Mouse (Mus musculus) limb, embryonic 13.5 days (tissue): Measurements from ENCODE around the gene Cyp2r1. TPM values are rescaled to one million over a fixed set of nuclear protein-coding genes. Genes with fewer than 3 reads are reported as not detected.
"Not testable (repeated sequence)": the region's sequence is repeated elsewhere in the genome, so short reads cannot be mapped to it uniquely, and the experiment has no call there.

ENCODE experiments used
- ATAC-seq: fragments of 200-750 bp; cut with Nextera tagmentation; 2 replicates; pipeline ENCODE4 v1.8.0; 2017; ENCODE audit warnings: low read depth, moderate number of reproducible peaks, moderate TSS enrichment; ENCODE audit not compliant: low FRiP score
- H3K27ac ChIP-seq: fragments of 300-500 bp; sonication (generic); 2 replicates; pipeline ENCODE4 v1.5.1; 2015; ENCODE audit warnings: inconsistent platforms, mild to moderate bottlenecking, moderate library complexity
- H3K27me3 ChIP-seq: fragments of 300-500 bp; sonication (generic); 2 replicates; pipeline ENCODE4 v1.6.1; 2015; ENCODE audit warnings: mild to moderate bottlenecking, inconsistent platforms
- H3K36me3 ChIP-seq: fragments of 300-500 bp; sonication (generic); 2 replicates; pipeline ENCODE4 v1.6.1; 2015; ENCODE audit warnings: inconsistent platforms, mild to moderate bottlenecking, moderate library complexity
- H3K4me1 ChIP-seq: fragments of 300-500 bp; sonication (generic); 2 replicates; pipeline ENCODE4 v1.6.1; 2015; ENCODE audit warnings: inconsistent platforms
- H3K4me2 ChIP-seq: fragments of 300-500 bp; sonication (generic); replicated peaks from 2 replicates; pipeline ENCODE4 v1.6.1; 2015; ENCODE audit warnings: inconsistent platforms, mild to moderate bottlenecking, moderate library complexity
- H3K4me3 ChIP-seq: fragments of 300-500 bp; sonication (generic); 2 replicates; pipeline ENCODE4 v1.5.1; 2015; ENCODE audit warnings: moderate library complexity, mild to moderate bottlenecking, inconsistent platforms
- H3K9ac ChIP-seq: fragments of 300-500 bp; sonication (generic); 2 replicates; pipeline ENCODE4 v1.6.1; 2015; ENCODE audit warnings: mild to moderate bottlenecking, inconsistent platforms
- H3K9me3 ChIP-seq: fragments of 300-500 bp; sonication (generic); 2 replicates; pipeline ENCODE4 v1.6.1; 2016; ENCODE audit warnings: inconsistent platforms
- WGBS: fragments of 180-500 bp; shearing (Covaris S2); methylation state at CpG from one replicate; pipeline ENCODE4 v1.1.7; 2015; 5-methylcytosine and 5-hydroxymethylcytosine counted together
- polyA plus RNA-seq: library from polyadenylated mRNA; unstranded; fragments of >200 nt; fragmentation: Nextera tagmentation; extraction: Ambion mirVana; gene quantifications from 2 replicates; pipeline ENCODE4 v1.2.1, GENCODE M21; 2015

Cyp2r1 gene
- polyA plus RNA-seq, result 2.0 and 2.4 TPM in 2 replicates

GRCm38 (mm10) chr7:114562531-114563241, at the start of gene Cyp2r1:
Gene Cyp2r1, minus strand, starts transcription at chr7:114562972.
- 2% methylated on average over 56 of the region's 56 CpGs for whole genome bisulfite sequencing
- H3K4me2 ChIP-seq, result peak within 1 kb of the TSS; percentile 70
- peak within 1 kb of the TSS; percentile 87 for H3K27ac ChIP-seq
- peak; percentile 100 for ATAC-seq
- H3K4me3 ChIP-seq, result peak within 1 kb of the TSS; percentile 57
- peak within 1 kb of the TSS; percentile 67 for H3K9ac ChIP-seq
- H3K27me3 ChIP-seq, result no peaks in the 10 kb centered on the region
- no peaks in the 10 kb centered on the region for H3K4me1 ChIP-seq
- H3K36me3 ChIP-seq, result no peaks in the 10 kb centered on the region
- H3K9me3 ChIP-seq, result no peaks in the 10 kb centered on the region

GRCm38 (mm10) chr7:114594391-114594790, 31.6 kb upstream of the Cyp2r1 start:
- H3K9ac ChIP-seq, ATAC-seq, H3K36me3 ChIP-seq, H3K4me2 ChIP-seq, H3K4me3 ChIP-seq, H3K27me3 ChIP-seq, H3K27ac ChIP-seq, H3K9me3 ChIP-seq, H3K4me1 ChIP-seq: not testable (repeated sequence)
- WGBS, result 92% methylated on average over 8 of the region's 8 CpGs

GRCm38 (mm10) chr7:114582441-114582840, 19.7 kb upstream of the Cyp2r1 start:
- Histone ChIP-seq H3K4me1 (no peaks in the 10 kb centered on the region), H3K9ac (no peak overlapping the region), H3K9me3 (no peaks in the 10 kb centered on the region), H3K36me3 (no peaks in the 10 kb centered on the region), H3K27me3 (no peaks in the 10 kb centered on the region), H3K4me2 (no peak overlapping the region), H3K4me3 (no peak overlapping the region), H3K27ac (no peak overlapping the region)
- no peak for ATAC-seq
- 63% methylated on average over 2 of the region's 2 CpGs for WGBS

- Histone ChIP-seq H3K27ac (no peak overlapping the region), H3K4me3 (no peak overlapping the region), H3K9me3 (no peaks in the 10 kb centered on the region), H3K27me3 (no peaks in the 10 kb centered on the region), H3K4me1 (no peaks in the 10 kb centered on the region), H3K36me3 (no peaks in the 10 kb centered on the region), H3K9ac (no peak overlapping the region), H3K4me2 (no peak overlapping the region)
- WGBS, result 83% methylated on average over 5 of the region's 5 CpGs
- ATAC-seq, result no peak
Measured at GRCm38 (mm10) chr7:114581200-114581599, 18.4 kb upstream of the Cyp2r1 start.

- Histone ChIP-seq H3K27ac (no peak overlapping the region), H3K36me3 (no peaks in the 10 kb centered on the region), H3K4me2 (no peak overlapping the region), H3K9me3 (no peaks in the 10 kb centered on the region), H3K9ac (no peak overlapping the region), H3K27me3 (no peaks in the 10 kb centered on the region), H3K4me3 (no peak overlapping the region), H3K4me1 (no peaks in the 10 kb centered on the region)
- 10% methylated on average over 4 of the region's 4 CpGs for WGBS
- no peak for ATAC-seq
Measured at GRCm38 (mm10) chr7:114580426-114580825, 17.7 kb upstream of the Cyp2r1 start.

GRCm38 (mm10) chr7:114577665-114578064, 14.9 kb upstream of the Cyp2r1 start:
- no peaks in the 10 kb centered on the region for H3K36me3 ChIP-seq
- no peak for ATAC-seq
- 57% methylated on average over 1 of the region's 1 CpGs for WGBS
- H3K4me3 ChIP-seq, result no peak overlapping the region
- no peak overlapping the region for H3K4me2 ChIP-seq
- H3K27me3 ChIP-seq, result no peaks in the 10 kb centered on the region
- H3K9ac ChIP-seq, result no peak overlapping the region
- no peaks in the 10 kb centered on the region for H3K9me3 ChIP-seq
- H3K27ac ChIP-seq, result no peak overlapping the region
- H3K4me1 ChIP-seq, result no peaks in the 10 kb centered on the region

- Histone ChIP-seq H3K9ac (no peak overlapping the region), H3K4me3 (no peak overlapping the region), H3K27me3 (no peaks in the 10 kb centered on the region), H3K4me1 (no peaks in the 10 kb centered on the region), H3K9me3 (no peaks in the 10 kb centered on the region), H3K4me2 (no peak overlapping the region), H3K36me3 (no peaks in the 10 kb centered on the region), H3K27ac (no peak overlapping the region)
- WGBS, result 66% methylated on average over 3 of the region's 3 CpGs
- ATAC-seq, result no peak
Measured at GRCm38 (mm10) chr7:114576931-114577330, 14.2 kb upstream of the Cyp2r1 start.

GRCm38 (mm10) chr7:114573866-114574265, 11.1 kb upstream of the Cyp2r1 start:
- H3K9ac ChIP-seq, H3K4me1 ChIP-seq, H3K4me3 ChIP-seq, H3K36me3 ChIP-seq, H3K27me3 ChIP-seq, H3K9me3 ChIP-seq, H3K27ac ChIP-seq, ATAC-seq, H3K4me2 ChIP-seq: not testable (repeated sequence)
- WGBS, result 91% methylated on average over 4 of the region's 4 CpGs

GRCm38 (mm10) chr7:114536179-114536578, 26.6 kb downstream of the Cyp2r1 start:
- Histone ChIP-seq H3K9me3 (no peaks in the 10 kb centered on the region), H3K4me3 (no peak overlapping the region), H3K4me1 (no peaks in the 10 kb centered on the region), H3K4me2 (no peak overlapping the region), H3K36me3 (peaks cover 7% of the 10 kb centered on the region; the same call in 1 of the 2 replicates), H3K9ac (no peak overlapping the region), H3K27me3 (no peaks in the 10 kb centered on the region), H3K27ac (no peak overlapping the region)
- no peak for ATAC-seq
- 86% methylated on average over 1 of the region's 1 CpGs for WGBS

GRCm38 (mm10) chr7:114526245-114526644, 36.5 kb downstream of the Cyp2r1 start:
- Histone ChIP-seq H3K36me3 (peaks cover 5% of the 10 kb centered on the region; the same call in 1 of the 2 replicates), H3K27ac (no peak overlapping the region), H3K4me3 (no peak overlapping the region), H3K4me2 (no peak overlapping the region), H3K27me3 (no peaks in the 10 kb centered on the region), H3K9ac (no peak overlapping the region), H3K4me1 (no peaks in the 10 kb centered on the region), H3K9me3 (no peaks in the 10 kb centered on the region)
- 88% methylated on average over 1 of the region's 1 CpGs for WGBS
- ATAC-seq, result no peak

- WGBS, result 100% methylated on average over 1 of the region's 1 CpGs
- Histone ChIP-seq H3K9ac (no peak overlapping the region), H3K27me3 (no peaks in the 10 kb centered on the region), H3K4me2 (no peak overlapping the region), H3K36me3 (peaks cover 5% of the 10 kb centered on the region; the same call in 1 of the 2 replicates), H3K9me3 (no peaks in the 10 kb centered on the region), H3K4me1 (no peaks in the 10 kb centered on the region), H3K4me3 (no peak overlapping the region), H3K27ac (no peak overlapping the region)
- ATAC-seq, result no peak
Measured at GRCm38 (mm10) chr7:114520122-114520521, 42.6 kb downstream of the Cyp2r1 start.

GRCm38 (mm10) chr7:114508879-114509278, 53.9 kb downstream of the Cyp2r1 start:
- Histone ChIP-seq H3K9ac (no peak overlapping the region), H3K9me3 (no peaks in the 10 kb centered on the region), H3K4me1 (no peaks in the 10 kb centered on the region), H3K27me3 (no peaks in the 10 kb centered on the region), H3K27ac (no peak overlapping the region), H3K4me3 (no peak overlapping the region), H3K4me2 (no peak overlapping the region), H3K36me3 (no peaks in the 10 kb centered on the region)
- no peak for ATAC-seq
- 81% methylated on average over 2 of the region's 2 CpGs for WGBS
